Mouse (Mus musculus) kidney, postnatal 25 days (tissue): Measurements from ENCODE around the gene Prss37.

ENCODE experiments used
- DNase-seq, 2 experiments: peaks; one replicate each; pipeline ENCODE4 v3.0.0; 2021; ENCODE audit warnings: mixed read lengths in 2 of 2

Prss37 gene

DNA sequence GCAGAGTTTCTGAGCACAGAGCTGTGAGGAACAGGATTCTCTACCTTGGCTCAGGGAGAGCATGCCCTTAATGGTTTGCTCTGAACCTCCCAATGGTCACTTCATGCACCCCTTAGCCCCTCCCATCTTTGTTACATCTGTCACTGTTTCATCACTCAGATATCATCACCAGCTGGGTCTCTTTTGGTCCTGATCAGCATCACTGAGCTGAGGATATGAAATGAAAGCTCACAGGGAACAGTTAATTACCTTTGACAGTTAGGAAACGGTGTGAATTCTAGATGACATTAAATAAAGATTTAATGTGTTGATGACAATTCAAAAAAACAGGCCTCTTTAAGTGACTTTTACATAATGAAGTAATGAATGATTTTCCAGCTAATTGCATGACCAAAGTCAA lies at the start of gene Prss37:
Gene Prss37, minus strand, starts transcription at position 101 of the 400 bp plus-strand sequence.
- DNase-seq = no peak

GRCm38 (mm10) chr6:40554950-40555349 lies 35.6 kb upstream of the Prss37 start, which contains the start of gene Olfr461:
Gene Olfr461 (minus strand): TSS chr6:40555050.
- no peak for DNase-seq

DNA sequence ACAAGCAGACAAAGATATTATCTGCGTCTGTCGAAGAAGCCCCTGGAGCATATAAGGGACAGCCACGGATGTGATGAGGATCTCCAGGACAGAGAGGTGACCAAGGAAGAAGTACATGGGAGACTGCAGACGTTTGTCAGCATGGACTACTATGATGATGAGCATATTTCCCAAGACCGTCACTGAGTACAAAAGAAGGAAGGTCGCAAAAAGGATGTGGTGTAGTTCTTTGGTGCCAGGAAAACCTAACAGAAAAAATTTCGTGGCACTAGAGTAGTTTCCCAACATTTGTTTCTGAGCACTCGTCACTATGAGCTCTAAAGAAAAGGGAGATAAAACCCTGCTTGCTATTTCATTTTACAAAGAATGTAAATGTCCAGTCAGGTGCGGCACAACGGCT lies 25.4 kb upstream of the Prss37 start:
- DNase-seq = no peak

DNA sequence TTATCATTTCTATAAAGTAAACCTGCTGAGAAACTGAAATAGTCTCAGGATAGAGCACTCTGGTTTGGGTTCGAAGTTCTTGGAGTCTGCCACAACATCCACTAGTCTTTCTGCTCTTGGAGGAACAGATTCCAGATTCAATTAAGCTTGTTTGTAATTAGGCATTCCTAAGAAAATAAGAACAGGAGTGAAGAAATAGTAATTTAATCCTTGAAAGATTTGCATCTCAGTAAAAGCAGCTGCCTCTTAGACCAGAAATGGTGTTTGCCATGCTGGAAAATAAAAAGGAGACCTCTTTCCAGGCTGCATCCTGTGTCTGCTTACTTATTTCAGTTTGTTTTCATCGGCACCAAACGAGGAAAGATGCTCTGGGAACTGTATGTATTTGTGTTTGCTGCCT lies 26.1 kb downstream of the Prss37 start, which contains the start of gene Tas2r108:
Gene Tas2r108, plus strand, starts transcription at position 301 of the 400 bp plus-strand sequence.
- DNase-seq = no peak

DNA sequence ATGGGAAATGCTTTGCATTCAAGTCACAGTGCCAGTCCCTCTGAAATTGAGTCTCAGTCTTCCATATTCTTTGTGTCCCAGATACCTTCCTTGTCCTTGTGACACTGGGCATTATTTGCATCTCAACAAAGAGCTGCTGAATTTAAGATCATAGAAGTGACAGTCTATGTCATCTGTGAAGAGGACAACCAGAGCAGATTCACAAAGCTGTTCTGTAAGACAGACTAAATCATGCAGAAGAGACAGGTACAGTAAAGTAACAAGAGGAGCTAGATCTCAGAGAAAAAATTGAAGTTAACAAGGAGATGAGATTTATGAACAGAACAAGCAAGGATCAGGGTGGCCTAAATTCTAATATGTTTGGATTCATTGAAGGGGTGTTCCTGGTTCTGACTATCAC lies 28.4 kb downstream of the Prss37 start, which contains the start of gene Tas2r137:
Gene Tas2r137, plus strand, starts transcription at position 301 of the 400 bp plus-strand sequence.
- DNase-seq = no peak

DNA sequence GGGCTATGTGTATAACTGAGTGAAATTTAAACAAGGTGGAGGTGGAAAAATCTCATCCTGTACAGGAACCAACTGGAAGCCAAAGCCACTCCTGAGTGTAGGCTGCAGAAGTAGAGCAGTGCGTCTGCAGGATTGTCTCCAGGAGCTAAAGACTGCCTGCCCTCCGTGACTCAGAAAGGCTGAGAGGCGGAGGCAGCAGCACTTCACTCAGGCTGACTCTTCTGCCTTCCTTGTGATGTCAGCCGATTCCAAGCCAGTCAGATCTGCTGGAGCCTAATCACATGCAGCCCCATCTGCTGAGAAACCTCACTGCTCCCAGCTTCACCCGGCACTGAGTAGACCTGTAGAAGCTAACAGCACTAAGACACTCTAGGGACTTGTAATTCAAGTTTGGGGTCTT lies 37.0 kb downstream of the Prss37 start:
- no peak for DNase-seq

GRCm38 (mm10) chr6:40479705-40480104 lies 39.6 kb downstream of the Prss37 start:
- no peak for DNase-seq

- DNase-seq = no peak
These were observed 43.2 kb downstream of the Prss37 start for GRCm38 (mm10) chr6:40476132-40476531.

- DNase-seq = no peak
These were observed 47.6 kb downstream of the Prss37 start for GRCm38 (mm10) chr6:40471720-40472010.

DNA sequence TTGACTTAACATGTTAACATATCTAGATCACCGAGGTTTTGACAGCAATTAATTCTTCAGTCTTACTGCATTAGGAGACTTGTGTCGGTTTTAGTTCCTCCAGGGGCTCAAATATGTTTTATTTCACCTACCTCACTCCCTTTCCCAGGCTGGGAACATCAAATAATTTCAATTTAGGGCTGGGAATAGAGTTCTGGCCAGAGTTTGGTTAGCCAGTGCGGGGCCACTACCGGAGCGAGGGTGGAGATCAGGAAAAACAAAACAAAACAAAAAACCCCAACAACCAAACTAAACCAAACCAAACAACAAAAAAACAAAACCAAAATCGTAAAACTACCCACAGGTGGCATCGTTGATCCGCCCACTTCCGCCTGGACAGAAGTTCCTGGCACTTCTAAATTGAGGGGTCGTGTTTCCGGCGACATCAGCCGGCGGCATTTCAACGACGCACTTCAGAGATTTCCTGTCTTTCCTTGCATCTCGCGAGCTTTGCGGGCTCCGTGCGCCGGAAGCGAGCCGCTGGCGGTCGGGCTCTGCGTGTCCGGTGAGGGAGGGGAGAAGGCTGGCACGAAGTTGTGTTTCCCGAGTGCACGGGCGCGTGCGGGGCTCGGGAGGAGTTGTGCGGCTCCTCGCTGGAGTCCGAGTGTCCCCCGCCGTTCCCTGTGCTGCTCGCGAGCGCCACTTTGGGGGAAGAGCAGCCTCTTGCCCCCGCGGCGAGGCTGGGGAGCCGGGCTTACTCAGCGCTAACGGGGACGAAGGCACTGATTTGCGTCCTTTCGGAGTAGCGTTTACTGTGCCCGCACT lies 48.2 kb downstream of the Prss37 start, which contains the start of gene Ssbp1:
Gene Ssbp1, plus strand, starts transcription at position 437 of the 804 bp plus-strand sequence.
- DNase-seq = peak; percentile 94 to 96

- no peak for DNase-seq
These were observed 53.6 kb downstream of the Prss37 start for GRCm38 (mm10) chr6:40465710-40466109.
